Mouse (Mus musculus) lung, adult 2 months (tissue): ENCODE data around the gene Olfr1360. TPM values are rescaled to one million over a fixed set of nuclear protein-coding genes. Genes with fewer than 3 reads are reported as not detected.

Source experiments
- DNase-seq: peaks from one replicate; pipeline ENCODE4 v3.0.0; 2022
- H3K4me1 ChIP-seq: fragments of 200-500 bp; 2 replicates; pipeline ENCODE4 v1.6.1; 2011; ENCODE audit warnings: low read length; ENCODE audit not compliant: control insufficient read depth, insufficient read depth
- H3K4me3 ChIP-seq: fragments of 200-500 bp; replicated peaks from 2 replicates; pipeline ENCODE3; 2011; ENCODE audit warnings: low read depth, mild to moderate bottlenecking, control low read depth, low read length; ENCODE audit errors: extremely low read depth
- CTCF ChIP-seq: fragments of 200-500 bp; IDR thresholded peaks from 2 replicates; pipeline ENCODE4 v1.5.1; 2011; ENCODE audit warnings: mild to moderate bottlenecking, low read length, control low read depth; ENCODE audit not compliant: insufficient read depth
- POLR2A ChIP-seq: fragments of 200-500 bp; IDR thresholded peaks from 2 replicates; pipeline ENCODE4 v1.6.1; 2011; ENCODE audit warnings: low read depth, mild to moderate bottlenecking, control low read depth, low read length, borderline replicate concordance; ENCODE audit errors: extremely low read depth
- WGBS: fragments of 180-500 bp; shearing (Covaris S2); methylation state at CpG from one replicate; pipeline ENCODE4 v1.1.7; 2018; 5-methylcytosine and 5-hydroxymethylcytosine counted together
- polyA plus RNA-seq: library from polyadenylated mRNA; depleted of rRNA; stranded (reverse); fragments of >200 nt; gene quantifications from 2 replicates; pipeline ENCODE4 v1.2.3, GENCODE M21; 2012; rRNA removed

Olfr1360 gene
- polyA plus RNA-seq, 1 experiment = not detected

GRCm38 (mm10) chr13:21642418-21642817 is 34.8 kb downstream of the Olfr1360 start, which contains the start of gene Olfr11:
Gene Olfr11, minus strand, starts transcription at chr13:21642518.
- Histone ChIP-seq H3K4me1 (no peaks in the 10 kb centered on the region), H3K4me3 (no peak within 1 kb of the TSS)
- WGBS = 82% methylated on average over 2 of the region's 2 CpGs
- TF ChIP-seq POLR2A = no peak
- no peak for TF ChIP-seq CTCF
- DNase-seq = no peak

Other genes starting within 250 kb of the Olfr1360 start
- gene Pgbd1, start 236.3 kb downstream of the Olfr1360 start, polyA plus RNA-seq = 0.31 and 0.73 TPM in 2 replicates
- gene Zscan26, start 223.7 kb downstream of the Olfr1360 start, polyA plus RNA-seq = 12.9 and 21.4 TPM in 2 replicates
- gene Nkapl, start 208.9 kb downstream of the Olfr1360 start, polyA plus RNA-seq = 0.82 and 0.89 TPM in 2 replicates
- 1.2 and 1.7 TPM in 2 replicates for gene Zkscan4, start 198.5 kb downstream of the Olfr1360 start, polyA plus RNA-seq
- not detected in 2 replicates for gene Gm10065, start 198.0 kb downstream of the Olfr1360 start, polyA plus RNA-seq
- 0.06 TPM in 2 replicates for gene AK157302, start 182.2 kb downstream of the Olfr1360 start, polyA plus RNA-seq
- 3.0 and 5.0 TPM in 2 replicates for gene Gm11273, start 176.0 kb downstream of the Olfr1360 start, polyA plus RNA-seq
- 2.5 and 4.7 TPM in 2 replicates for gene Zkscan8, start 146.3 kb downstream of the Olfr1360 start, polyA plus RNA-seq
- gene Olfr1366, start 134.6 kb downstream of the Olfr1360 start, polyA plus RNA-seq = not detected in 2 replicates
- not detected in 2 replicates for gene Olfr1535, start 117.5 kb downstream of the Olfr1360 start, polyA plus RNA-seq
- not detected in 2 replicates for gene Olfr1364, start 95.6 kb downstream of the Olfr1360 start, polyA plus RNA-seq
- gene Olfr1362, start 63.4 kb downstream of the Olfr1360 start, polyA plus RNA-seq = not detected in 2 replicates
- not detected in 2 replicates for gene Olfr11, start 34.9 kb downstream of the Olfr1360 start, polyA plus RNA-seq
- not detected in 2 replicates for gene Olfr1361, start 14.0 kb downstream of the Olfr1360 start, polyA plus RNA-seq
- gene Olfr1359, start 20.7 kb upstream of the Olfr1360 start, polyA plus RNA-seq = not detected in 2 replicates
- gene Hist1h2bl, start 38.7 kb upstream of the Olfr1360 start, polyA plus RNA-seq = 0.72 and 1.6 TPM in 2 replicates
- gene Hist1h2ai, start 39.0 kb upstream of the Olfr1360 start, polyA plus RNA-seq = 5.8 and 6.7 TPM in 2 replicates
- 8.2 and 8.6 TPM in 2 replicates for gene Hist1h3h, start 40.3 kb upstream of the Olfr1360 start, polyA plus RNA-seq
- gene Hist1h2bm, start 44.6 kb upstream of the Olfr1360 start, polyA plus RNA-seq = 0.70 TPM in 1 of 2 replicates, not detected in the other
- 1.3 and 1.4 TPM in 2 replicates for gene Hist1h4j, start 57.7 kb upstream of the Olfr1360 start, polyA plus RNA-seq
- gene Hist1h4k, start 73.1 kb upstream of the Olfr1360 start, polyA plus RNA-seq = 5.6 and 9.7 TPM in 2 replicates
- 3.2 and 3.8 TPM in 2 replicates for gene Hist1h2ak, start 76.4 kb upstream of the Olfr1360 start, polyA plus RNA-seq
- gene Hist1h2bn, start 76.7 kb upstream of the Olfr1360 start, polyA plus RNA-seq = 2.4 and 4.2 TPM in 2 replicates
- gene Hist1h1b, start 103.2 kb upstream of the Olfr1360 start, polyA plus RNA-seq = 0.41 and 0.57 TPM in 2 replicates
- gene Hist1h3i, start 106.0 kb upstream of the Olfr1360 start, polyA plus RNA-seq = 3.3 and 8.0 TPM in 2 replicates
- 1.1 and 1.4 TPM in 2 replicates for gene Hist1h2an, start 109.8 kb upstream of the Olfr1360 start, polyA plus RNA-seq
- gene Hist1h2bp, start 110.1 kb upstream of the Olfr1360 start, polyA plus RNA-seq = not detected in 2 replicates
- 4.7 and 5.0 TPM in 2 replicates for gene Hist1h2bq, start 132.8 kb upstream of the Olfr1360 start, polyA plus RNA-seq
- not detected in 2 replicates for gene Hist1h2ao, start 133.1 kb upstream of the Olfr1360 start, polyA plus RNA-seq
- gene Hist1h4m, start 134.3 kb upstream of the Olfr1360 start, polyA plus RNA-seq = 3.1 TPM in 1 of 2 replicates, not detected in the other
- 11.1 and 13.7 TPM in 2 replicates for gene Hist1h4n, start 154.8 kb upstream of the Olfr1360 start, polyA plus RNA-seq
- gene Hist1h2ap, start 156.1 kb upstream of the Olfr1360 start, polyA plus RNA-seq = 59.2 and 67.3 TPM in 2 replicates
- 3.3 and 6.1 TPM in 2 replicates for gene Hist1h2br, start 156.3 kb upstream of the Olfr1360 start, polyA plus RNA-seq